Mouse (Mus musculus): ENCODE measurements at regions not wholly inside any gene's neighbourhood (a gene's known extent, or its start where the extent isn't known, plus 50 kb on each side); places are given as distances from the start of the nearest gene placed in this dataset.

- H3K27me3 ChIP-seq (ENCODE audit: control insufficient read depth, insufficient read depth, low read length) = no peaks in the 10 kb centered on the region
- H3K36me3 ChIP-seq (replicated peaks; ENCODE audit: control insufficient read depth, insufficient read depth, low read length) = no peaks in the 10 kb centered on the region
- no peak overlapping the region for H3K27ac ChIP-seq (ENCODE audit: low read depth)
- H3K9me3 ChIP-seq (replicated peaks; ENCODE audit: control insufficient read depth, low read length) = no peaks in the 10 kb centered on the region
- whole genome bisulfite sequencing = 44% methylated on average over 16 of the region's 16 CpGs
- H3K9ac ChIP-seq (replicated peaks; ENCODE audit: low read depth, low read length) = no peak overlapping the region
- TF ChIP-seq CTCF (IDR thresholded peaks at IDR 0.05; ENCODE audit: low read depth) = no peak
- TF ChIP-seq EP300 (IDR thresholded peaks at IDR 0.05; ENCODE audit: low read depth) = no peak
- DNase-seq (ENCODE audit: low spot score) (no peak), ATAC-seq (ENCODE audit: insufficient read depth, low read depth) (no peak)
- no peaks in the 10 kb centered on the region for H3K4me1 ChIP-seq (ENCODE audit: control insufficient read depth, insufficient read depth)
- H3K4me2 ChIP-seq (ENCODE audit: low read depth, low read length) = no peak overlapping the region
- H3K4me3 ChIP-seq (ENCODE audit: low read depth, low read length) = no peak overlapping the region
These were observed 389.1 kb downstream of the AW209491 start for GRCm38 (mm10) chr13:15018811-15019745.

GRCm38 (mm10) chr13:15026601-15027000 lies 396.6 kb downstream of the AW209491 start:
- no peaks in the 10 kb centered on the region for H3K4me1 ChIP-seq (ENCODE audit: control insufficient read depth, insufficient read depth)
- no peak for DNase-seq (ENCODE audit: low spot score)
- H3K27me3 ChIP-seq (ENCODE audit: control insufficient read depth, insufficient read depth, low read length) = no peaks in the 10 kb centered on the region
- H3K4me2 ChIP-seq (ENCODE audit: low read depth, low read length) = no peak overlapping the region
- H3K9me3 ChIP-seq (replicated peaks; ENCODE audit: control insufficient read depth, low read length) = no peaks in the 10 kb centered on the region
- no peaks in the 10 kb centered on the region for H3K36me3 ChIP-seq (replicated peaks; ENCODE audit: control insufficient read depth, insufficient read depth, low read length)
- no peak for ATAC-seq (ENCODE audit: insufficient read depth, low read depth)
- no peak overlapping the region for H3K27ac ChIP-seq (ENCODE audit: low read depth)
- H3K4me3 ChIP-seq (ENCODE audit: low read depth, low read length) = no peak overlapping the region
- WGBS = 67% methylated on average over 2 of the region's 2 CpGs
- H3K9ac ChIP-seq (replicated peaks; ENCODE audit: low read depth, low read length) = no peak overlapping the region
- TF ChIP-seq EP300 (IDR thresholded peaks at IDR 0.05; ENCODE audit: low read depth) = no peak
- TF ChIP-seq CTCF (IDR thresholded peaks at IDR 0.05; ENCODE audit: low read depth) = no peak

- Histone ChIP-seq H3K4me2 (ENCODE audit: low read depth, low read length) (no peak overlapping the region), H3K27ac (ENCODE audit: low read depth) (no peak overlapping the region), H3K27me3 (ENCODE audit: control insufficient read depth, insufficient read depth, low read length) (no peaks in the 10 kb centered on the region), H3K36me3 (replicated peaks; ENCODE audit: control insufficient read depth, insufficient read depth, low read length) (no peaks in the 10 kb centered on the region), H3K4me3 (ENCODE audit: low read depth, low read length) (no peak overlapping the region), H3K9ac (replicated peaks; ENCODE audit: low read depth, low read length) (no peak overlapping the region), H3K9me3 (replicated peaks; ENCODE audit: control insufficient read depth, low read length) (no peaks in the 10 kb centered on the region), H3K4me1 (ENCODE audit: control insufficient read depth, insufficient read depth) (no peaks in the 10 kb centered on the region)
- no peak for TF ChIP-seq CTCF (IDR thresholded peaks at IDR 0.05; ENCODE audit: low read depth)
- no peak for TF ChIP-seq EP300 (IDR thresholded peaks at IDR 0.05; ENCODE audit: low read depth)
- WGBS = 54% methylated on average over 4 of the region's 4 CpGs
- ATAC-seq (ENCODE audit: insufficient read depth, low read depth) = peak; percentile 47; the same call in 1 of the 2 replicates
- peak; percentile 6 for DNase-seq (ENCODE audit: low spot score)
These were observed 410.2 kb upstream of the Gli3 start for GRCm38 (mm10) chr13:15052667-15053375.

GRCm38 (mm10) chr13:15054705-15055104 lies 408.3 kb upstream of the Gli3 start:
- Histone ChIP-seq H3K27ac (ENCODE audit: low read depth) (no peak overlapping the region), H3K4me2 (ENCODE audit: low read depth, low read length) (no peak overlapping the region), H3K36me3 (replicated peaks; ENCODE audit: control insufficient read depth, insufficient read depth, low read length) (no peaks in the 10 kb centered on the region), H3K27me3 (ENCODE audit: control insufficient read depth, insufficient read depth, low read length) (no peaks in the 10 kb centered on the region), H3K4me1 (ENCODE audit: control insufficient read depth, insufficient read depth) (no peaks in the 10 kb centered on the region), H3K9me3 (replicated peaks; ENCODE audit: control insufficient read depth, low read length) (no peaks in the 10 kb centered on the region), H3K9ac (replicated peaks; ENCODE audit: low read depth, low read length) (no peak overlapping the region), H3K4me3 (ENCODE audit: low read depth, low read length) (no peak overlapping the region)
- WGBS = 67% methylated on average over 3 of the region's 3 CpGs
- DNase-seq (ENCODE audit: low spot score) = no peak
- TF ChIP-seq EP300 (IDR thresholded peaks at IDR 0.05; ENCODE audit: low read depth) = no peak
- TF ChIP-seq CTCF (IDR thresholded peaks at IDR 0.05; ENCODE audit: low read depth) = no peak
- ATAC-seq (ENCODE audit: insufficient read depth, low read depth) = no peak

- no peak overlapping the region for H3K9ac ChIP-seq (replicated peaks; ENCODE audit: low read depth, low read length)
- TF ChIP-seq CTCF (IDR thresholded peaks at IDR 0.05; ENCODE audit: low read depth) (no peak), EP300 (IDR thresholded peaks at IDR 0.05; ENCODE audit: low read depth) (no peak)
- no peak for DNase-seq (ENCODE audit: low spot score)
- no peaks in the 10 kb centered on the region for H3K4me1 ChIP-seq (ENCODE audit: control insufficient read depth, insufficient read depth)
- H3K27ac ChIP-seq (ENCODE audit: low read depth) = no peak overlapping the region
- H3K4me3 ChIP-seq (ENCODE audit: low read depth, low read length) = no peak overlapping the region
- no peak overlapping the region for H3K4me2 ChIP-seq (ENCODE audit: low read depth, low read length)
- H3K36me3 ChIP-seq (replicated peaks; ENCODE audit: control insufficient read depth, insufficient read depth, low read length) = no peaks in the 10 kb centered on the region
- ATAC-seq (ENCODE audit: insufficient read depth, low read depth) = no peak
- no peaks in the 10 kb centered on the region for H3K27me3 ChIP-seq (ENCODE audit: control insufficient read depth, insufficient read depth, low read length)
- H3K9me3 ChIP-seq (replicated peaks; ENCODE audit: control insufficient read depth, low read length) = no peaks in the 10 kb centered on the region
- 65% methylated on average over 2 of the region's 2 CpGs for WGBS
These were observed 384.4 kb upstream of the Gli3 start for GRCm38 (mm10) chr13:15078635-15079094.
